Comparison of ENCODE assay signal across 10 mouse cellular contexts in genomic region chr4:118031132-118031775, GRCm38 (mm10).
DNase-seq lines count a peak whose midpoint lies in the region; ATAC-seq lines count a peak whose summit lies in the region.
"Had no signal": no experiment of that assay in that cellular context is flagged by ENCODE, and none has a peak within 500 bp of the region (broad histone marks: within the 10 kb centered on the region; RNA-seq: fewer than 3 reads in every experiment).

No protein-coding gene starts in this region.

- H3K4me3 ChIP-seq in heart, embryonic 10.5 days: no peak overlapping the region
- H3K4me3 ChIP-seq in heart, embryonic 16.5 days (ENCODE audit: low read length): no peak overlapping the region
- H3K4me3 ChIP-seq: megakaryocyte, embryonic 14.5 days had no signal

- H3K27me3 ChIP-seq in heart, embryonic 10.5 days (ENCODE audit: insufficient read depth, poor library complexity, severe bottlenecking): no peaks in the 10 kb centered on the region
- no peaks in the 10 kb centered on the region for H3K27me3 ChIP-seq in heart, embryonic 16.5 days (ENCODE audit: control insufficient read depth, insufficient read depth, low read length)
- H3K27me3 ChIP-seq: megakaryocyte, embryonic 14.5 days had no signal

- no peaks in the 10 kb centered on the region for H3K9me3 ChIP-seq in heart, embryonic 10.5 days
- no peaks in the 10 kb centered on the region for H3K9me3 ChIP-seq in heart, embryonic 16.5 days (replicated peaks; ENCODE audit: control insufficient read depth, low read length)

- H3K4me1 ChIP-seq in heart, embryonic 10.5 days: no peaks in the 10 kb centered on the region
- peaks cover 18% of the 10 kb centered on the region for H3K4me1 ChIP-seq in heart, embryonic 16.5 days (ENCODE audit: control insufficient read depth, insufficient read depth, low read length)

- H3K36me3 ChIP-seq in heart, embryonic 10.5 days: no peaks in the 10 kb centered on the region
- H3K36me3 ChIP-seq in heart, embryonic 16.5 days (ENCODE audit: control insufficient read depth, insufficient read depth): no peaks in the 10 kb centered on the region

- peak; percentile 62 for DNase-seq in heart, adult 9 months (ENCODE audit: low spot score in 2 of 2)
- DNase-seq in heart, embryonic 10.5 days (ENCODE audit: low spot score): no peak
- DNase-seq in adipocyte (ENCODE audit: low spot score): peak; percentile 22
- peak; percentile 45 to 47 for DNase-seq in layer of hippocampus, postnatal 10 days (ENCODE audit: low spot score in 2 of 2)
- DNase-seq in thymus, postnatal 10 days (ENCODE audit: low spot score in 2 of 2): no peak
- no peak for DNase-seq in T-cell, adult 2 months (ENCODE audit: low spot score)
- DNase-seq in spleen, postnatal 10 days (ENCODE audit: low spot score in 2 of 2): no peak
- DNase-seq: right cerebral cortex, postnatal 14 days had no signal

- H3K9ac ChIP-seq in heart, embryonic 16.5 days (ENCODE audit: low read length): no peak overlapping the region

- H3K27ac ChIP-seq in heart, embryonic 10.5 days: no peak overlapping the region
- no peak overlapping the region for H3K27ac ChIP-seq in heart, embryonic 16.5 days (ENCODE audit: low read length)

- ATAC-seq in heart, embryonic 16.5 days (replicated peaks; ENCODE audit: extremely low read depth, insufficient read depth, low FRiP score): peak; percentile 62

- no peak overlapping the region for H3K4me2 ChIP-seq in heart, embryonic 16.5 days (ENCODE audit: low read depth, low read length)

- 83% methylated on average over 6 of the region's 6 CpGs for WGBS in heart, embryonic 10.5 days
- 57% methylated on average over 6 of the region's 6 CpGs for WGBS in heart, embryonic 16.5 days

Comparison
In these comparisons a context has a peak if more than half of its experiments do, and no peak if none do; other contexts are left out.
1. DNase-seq: peak in heart, adult 9 months (2 of 2), adipocyte (single experiment) and layer of hippocampus, postnatal 10 days (2 of 2); none in heart, embryonic 10.5 days (single experiment), thymus, postnatal 10 days (0 of 2), T-cell, adult 2 months (single experiment) and spleen, postnatal 10 days (0 of 2).